Mouse (Mus musculus) cerebellum, adult 2 months (tissue): Measurements from ENCODE around the gene Wdr45b.

Experiments
- CTCF ChIP-seq: fragments of 200-500 bp; IDR thresholded peaks from 2 replicates; pipeline ENCODE4 v1.5.1; 2011; ENCODE audit warnings: low read depth, mild to moderate bottlenecking, control low read depth, low read length, moderate library complexity, borderline replicate concordance; ENCODE audit not compliant: insufficient read depth
- POLR2A ChIP-seq: fragments of 200-500 bp; IDR thresholded peaks from 2 replicates; pipeline ENCODE4 v1.6.1; 2011; ENCODE audit warnings: low read length, control low read depth, borderline replicate concordance; ENCODE audit not compliant: insufficient read depth

DNA sequence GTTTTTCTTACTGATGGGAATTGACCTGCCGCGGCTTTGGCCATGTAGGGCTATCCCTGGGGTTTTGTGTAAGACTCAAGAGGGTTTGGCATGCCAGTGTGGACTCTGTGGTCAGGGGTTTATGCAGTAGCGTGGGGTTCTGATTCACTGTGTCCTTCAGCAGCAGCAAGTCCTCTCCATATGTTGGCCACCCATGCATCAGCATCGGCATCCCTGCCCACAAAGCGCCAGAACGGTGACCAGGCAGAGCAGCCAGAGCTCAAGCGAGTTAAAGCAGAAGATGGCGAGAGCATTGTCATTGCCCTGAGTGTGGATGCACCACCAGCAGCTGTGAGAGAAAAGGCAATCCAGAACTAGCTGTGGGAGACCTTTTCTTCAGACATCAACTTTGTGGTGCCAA, 47.6 kb downstream of the Wdr45b start:
- TF ChIP-seq CTCF (no peak), POLR2A (no peak)
